Mouse (Mus musculus) olfactory bulb, adult 2 months (tissue): Measurements from ENCODE around the gene Pcp4. TPM values are rescaled to one million over a fixed set of nuclear protein-coding genes. Genes with fewer than 3 reads are reported as not detected.

Experiments used
- H3K27ac ChIP-seq: fragments of 200-500 bp; 2 replicates; pipeline ENCODE4 v1.5.1; 2012; ENCODE audit warnings: low read depth, low read length; ENCODE audit not compliant: insufficient read depth
- H3K4me1 ChIP-seq: fragments of 200-500 bp; 2 replicates; pipeline ENCODE4 v1.6.1; 2012; ENCODE audit warnings: low read length; ENCODE audit not compliant: control insufficient read depth, insufficient read depth
- H3K4me3 ChIP-seq: fragments of 200-500 bp; 2 replicates; pipeline ENCODE4 v1.5.1; 2012; ENCODE audit warnings: mild to moderate bottlenecking, low read depth, low read length, moderate library complexity; ENCODE audit not compliant: insufficient read depth
- CTCF ChIP-seq: fragments of 200-500 bp; IDR thresholded peaks from 2 replicates; pipeline ENCODE4 v1.5.1; 2012; ENCODE audit warnings: low read depth, mild to moderate bottlenecking, low read length, moderate library complexity; ENCODE audit not compliant: insufficient read depth
- POLR2A ChIP-seq: fragments of 200-500 bp; IDR thresholded peaks from 2 replicates; pipeline ENCODE4 v1.6.1; 2012; ENCODE audit warnings: mild to moderate bottlenecking, low read depth, low read length, moderate library complexity; ENCODE audit not compliant: insufficient read depth
- WGBS: fragments of 180-500 bp; shearing (Covaris S2); methylation state at CpG from one replicate; pipeline ENCODE4 v1.1.7; 2018; 5-methylcytosine and 5-hydroxymethylcytosine counted together
- polyA plus RNA-seq: library from polyadenylated mRNA; stranded (reverse); fragments of >200 nt; gene quantifications from 2 replicates; pipeline ENCODE4 v1.2.4, GENCODE M21; 2012; ENCODE audit warnings: low replicate concordance; ENCODE audit not compliant: missing spikeins, insufficient read depth, insufficient read length

Pcp4 gene
- polyA plus RNA-seq, 1 experiment, result 1,492 TPM

GRCm38 (mm10) chr16:96502586-96502985 lies 35.2 kb downstream of the Pcp4 start:
- no peak overlapping the region for H3K4me3 ChIP-seq
- no peak overlapping the region for H3K27ac ChIP-seq
- peaks cover 20% of the 10 kb centered on the region for H3K4me1 ChIP-seq
- no peak for TF ChIP-seq POLR2A
- 42% methylated on average over 3 of the region's 3 CpGs for WGBS

GRCm38 (mm10) chr16:96514466-96514865 lies 47.1 kb downstream of the Pcp4 start:
- H3K4me3 ChIP-seq, result no peak overlapping the region
- WGBS, result 59% methylated on average over 3 of the region's 3 CpGs
- H3K4me1 ChIP-seq, result peaks cover 11% of the 10 kb centered on the region
- H3K27ac ChIP-seq, result no peak overlapping the region
- no peak for TF ChIP-seq POLR2A
- TF ChIP-seq CTCF, result no peak

DNA sequence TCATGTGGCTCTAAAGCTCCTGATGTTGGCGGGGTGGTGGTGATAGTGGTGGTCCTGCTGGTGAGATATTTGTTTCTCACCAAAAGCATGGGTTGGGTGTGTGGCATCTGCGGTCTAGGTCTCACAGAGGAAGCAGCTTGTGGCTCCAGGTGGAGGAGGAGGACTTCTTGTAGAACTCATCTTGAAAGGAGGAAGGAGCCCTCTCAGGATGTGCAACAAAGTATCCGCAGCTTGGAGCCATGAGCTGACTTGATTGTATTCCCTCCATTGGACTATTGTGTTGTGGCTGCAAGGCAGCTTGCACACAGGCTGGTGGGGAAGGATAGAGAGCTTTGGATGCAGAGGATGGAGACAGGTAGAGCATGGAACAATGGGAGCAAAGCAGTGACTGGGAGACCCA lies 60.1 kb downstream of the Pcp4 start:
- 90% methylated on average over 3 of the region's 3 CpGs for WGBS
- Histone ChIP-seq H3K4me3 (no peak overlapping the region), H3K27ac (no peak overlapping the region), H3K4me1 (peaks cover 21% of the 10 kb centered on the region)
- no peak for TF ChIP-seq POLR2A
- no peak for TF ChIP-seq CTCF

DNA sequence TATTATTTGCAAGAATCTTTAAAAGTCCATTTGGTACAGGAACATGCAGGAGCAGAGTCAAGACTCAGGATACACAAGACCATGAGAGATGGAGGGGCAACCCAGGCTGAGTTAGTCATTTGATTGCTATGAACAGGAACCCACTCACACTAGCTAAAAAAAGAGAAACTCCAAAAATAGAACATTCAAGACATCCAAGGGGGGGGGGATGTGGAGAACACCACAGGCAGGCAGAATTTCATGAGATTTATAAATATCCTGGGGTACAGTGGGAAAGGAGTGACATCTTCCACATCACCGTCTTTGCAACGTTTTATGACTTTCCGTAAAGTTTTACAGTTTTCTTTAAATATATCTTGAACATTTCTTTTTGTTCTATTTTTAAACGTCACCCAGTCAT lies 61.1 kb downstream of the Pcp4 start:
- no peak overlapping the region for H3K4me3 ChIP-seq
- peaks cover 19% of the 10 kb centered on the region for H3K4me1 ChIP-seq
- H3K27ac ChIP-seq, result no peak overlapping the region
- TF ChIP-seq POLR2A (no peak), CTCF (no peak)
- WGBS, result 47% methylated on average over 4 of the region's 4 CpGs

DNA sequence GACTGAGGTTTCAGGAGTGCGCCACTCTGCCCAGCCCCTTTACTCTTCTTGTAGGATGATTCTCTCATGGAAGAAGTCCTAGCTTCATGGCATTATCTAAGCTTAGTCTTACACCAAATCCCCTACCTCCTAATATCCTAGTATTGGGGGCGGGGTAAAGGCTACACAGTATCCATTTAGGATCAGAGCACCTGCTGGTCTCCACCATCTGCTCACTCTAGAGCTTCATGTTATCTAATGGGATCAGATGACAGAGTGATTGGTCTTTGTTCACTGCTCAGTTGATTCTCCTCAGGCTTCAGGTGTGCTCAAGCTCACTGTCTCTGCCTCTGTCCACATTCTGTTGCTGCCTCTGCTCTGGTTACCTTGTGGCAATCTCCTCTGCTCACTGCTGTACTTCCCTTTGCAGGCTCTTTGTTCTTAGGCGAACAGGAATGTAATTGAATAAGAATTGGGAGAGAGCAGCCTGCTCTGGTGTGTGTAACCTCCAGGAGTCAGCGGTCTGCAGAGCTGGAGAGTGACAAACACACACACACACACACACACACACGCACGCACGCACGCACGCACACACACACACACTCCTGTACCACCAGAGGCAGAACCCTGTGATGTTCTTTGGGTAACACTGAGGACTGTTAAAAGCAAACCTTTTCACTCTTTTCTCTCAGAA lies 62.6 kb downstream of the Pcp4 start:
- peaks cover 25% of the 10 kb centered on the region for H3K4me1 ChIP-seq
- WGBS, result 67% methylated on average over 9 of the region's 9 CpGs
- no peak overlapping the region for H3K4me3 ChIP-seq
- no peak overlapping the region for H3K27ac ChIP-seq
- TF ChIP-seq POLR2A (no peak), CTCF (no peak)

GRCm38 (mm10) chr16:96530569-96530898 lies 63.1 kb downstream of the Pcp4 start:
- Histone ChIP-seq H3K4me3 (no peak overlapping the region), H3K27ac (no peak overlapping the region), H3K4me1 (peaks cover 25% of the 10 kb centered on the region)
- 61% methylated on average over 3 of the region's 3 CpGs for WGBS
- TF ChIP-seq POLR2A, result no peak
- TF ChIP-seq CTCF, result no peak

DNA sequence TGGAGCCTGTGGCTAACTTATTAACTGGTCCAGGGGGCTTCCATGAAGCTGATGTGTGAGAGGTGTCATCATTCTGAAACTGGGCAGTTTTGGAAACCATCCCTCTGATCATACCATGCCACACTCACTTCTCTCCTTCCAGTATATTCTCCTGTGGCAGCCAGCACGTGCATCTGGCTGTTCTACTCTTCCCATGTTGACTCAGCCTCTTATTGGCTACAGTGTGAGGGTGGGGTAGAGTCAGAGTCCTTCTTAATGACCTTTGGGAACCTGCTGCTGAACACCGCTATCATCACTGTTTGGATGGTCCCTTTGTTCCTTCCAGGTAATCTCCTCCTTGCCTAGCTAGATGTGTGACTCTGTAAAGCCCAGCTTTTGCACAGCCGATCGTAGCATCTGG lies 63.6 kb downstream of the Pcp4 start:
- 83% methylated on average over 4 of the region's 4 CpGs for WGBS
- peaks cover 24% of the 10 kb centered on the region for H3K4me1 ChIP-seq
- TF ChIP-seq CTCF (no peak), POLR2A (no peak)
- no peak overlapping the region for H3K27ac ChIP-seq
- H3K4me3 ChIP-seq, result no peak overlapping the region

GRCm38 (mm10) chr16:96533710-96534109 lies 66.3 kb downstream of the Pcp4 start:
- H3K4me3 ChIP-seq, result no peak overlapping the region
- H3K4me1 ChIP-seq, result peaks cover 14% of the 10 kb centered on the region
- peak overlapping the region; percentile 70 for H3K27ac ChIP-seq
- WGBS, result 37% methylated on average over 8 of the region's 8 CpGs
- TF ChIP-seq CTCF (no peak), POLR2A (no peak)

- no peak for TF ChIP-seq POLR2A
- TF ChIP-seq CTCF, result no peak
- Histone ChIP-seq H3K27ac (no peak overlapping the region), H3K4me1 (peaks cover 17% of the 10 kb centered on the region), H3K4me3 (no peak overlapping the region)
- WGBS, result 93% methylated on average over 4 of the region's 4 CpGs
Measured at GRCm38 (mm10) chr16:96535271-96535670, 67.9 kb downstream of the Pcp4 start.

- H3K4me1 ChIP-seq, result peaks cover 16% of the 10 kb centered on the region
- H3K4me3 ChIP-seq, result no peak overlapping the region
- H3K27ac ChIP-seq, result no peak overlapping the region
- TF ChIP-seq CTCF (no peak), POLR2A (no peak)
Measured at GRCm38 (mm10) chr16:96536426-96536825, 69.0 kb downstream of the Pcp4 start.
